Mouse (Mus musculus): ENCODE data around the gene Fbln2.

The Fbln2 gene

GRCm38 (mm10) chr6:91192851-91193545 lies 19.3 kb upstream of the Fbln2 start:
- DNase-seq (ENCODE audit: low read depth), result no peak

- no peak for DNase-seq (ENCODE audit: low read depth)
Measured at GRCm38 (mm10) chr6:91198456-91198855, 13.8 kb upstream of the Fbln2 start.

GRCm38 (mm10) chr6:91200429-91201188 lies 11.6 kb upstream of the Fbln2 start:
- no peak for DNase-seq (ENCODE audit: low read depth)

GRCm38 (mm10) chr6:91201881-91202341 lies 10.3 kb upstream of the Fbln2 start:
- DNase-seq (ENCODE audit: low read depth), result no peak

- no peak for DNase-seq (ENCODE audit: low read depth)
Measured at GRCm38 (mm10) chr6:91202571-91202970, 9.7 kb upstream of the Fbln2 start.

- DNase-seq (ENCODE audit: low read depth), result no peak
Measured at GRCm38 (mm10) chr6:91205346-91205745, 6.9 kb upstream of the Fbln2 start.

- no peak for DNase-seq (ENCODE audit: low read depth)
Measured at GRCm38 (mm10) chr6:91205791-91206190, 6.5 kb upstream of the Fbln2 start.

- DNase-seq (ENCODE audit: low read depth), result no peak
Measured at GRCm38 (mm10) chr6:91207491-91207890, 4.8 kb upstream of the Fbln2 start.

- DNase-seq (ENCODE audit: low read depth), result no peak
Measured at GRCm38 (mm10) chr6:91209780-91210179, 2.5 kb upstream of the Fbln2 start.

- no peak for DNase-seq (ENCODE audit: low read depth)
Measured at GRCm38 (mm10) chr6:91210852-91211251, 1.4 kb upstream of the Fbln2 start.

- DNase-seq (ENCODE audit: low read depth), result peak; percentile 12
Measured at GRCm38 (mm10) chr6:91212571-91212970, 316 bp downstream of the Fbln2 start.

- no peak for DNase-seq (ENCODE audit: low read depth)
Measured at GRCm38 (mm10) chr6:91213287-91214218, 1.3 kb downstream of the Fbln2 start.

- no peak for DNase-seq (ENCODE audit: low read depth)
Measured at GRCm38 (mm10) chr6:91215454-91215853, 3.2 kb downstream of the Fbln2 start.

- DNase-seq (ENCODE audit: low read depth), result no peak
Measured at GRCm38 (mm10) chr6:91218445-91218844, 6.2 kb downstream of the Fbln2 start.

GRCm38 (mm10) chr6:91218871-91219270 lies 6.6 kb downstream of the Fbln2 start:
- DNase-seq (ENCODE audit: low read depth), result no peak

- DNase-seq (ENCODE audit: low read depth), result no peak
Measured at GRCm38 (mm10) chr6:91220062-91220461, 7.8 kb downstream of the Fbln2 start.

- no peak for DNase-seq (ENCODE audit: low read depth)
Measured at GRCm38 (mm10) chr6:91221094-91221493, 8.8 kb downstream of the Fbln2 start.

- no peak for DNase-seq (ENCODE audit: low read depth)
Measured at GRCm38 (mm10) chr6:91222694-91223346, 10.6 kb downstream of the Fbln2 start.

GRCm38 (mm10) chr6:91224939-91225338 lies 12.7 kb downstream of the Fbln2 start:
- DNase-seq (ENCODE audit: low read depth), result no peak

GRCm38 (mm10) chr6:91225346-91225745 lies 13.1 kb downstream of the Fbln2 start:
- DNase-seq (ENCODE audit: low read depth), result no peak

- DNase-seq (ENCODE audit: low read depth), result no peak
Measured at GRCm38 (mm10) chr6:91226058-91226457, 13.8 kb downstream of the Fbln2 start.

GRCm38 (mm10) chr6:91228980-91229379 lies 16.7 kb downstream of the Fbln2 start:
- no peak for DNase-seq (ENCODE audit: low read depth)

All from induced T-regulatory cell, adult 2 months (primary cell).